Mouse (Mus musculus) heart, adult 2 months (tissue): ENCODE measurements around the gene Ccdc57.

Experiments
- CTCF ChIP-seq: fragments of 200-600 bp; IDR thresholded peaks from 2 replicates; pipeline ENCODE4 v1.8.1; 2022; ENCODE audit warnings: antibody characterized with exemption, mild to moderate bottlenecking, moderate library complexity
- POLR2A ChIP-seq: fragments of 200-500 bp; IDR thresholded peaks from 2 replicates; pipeline ENCODE4 v1.6.1; 2011; ENCODE audit warnings: mild to moderate bottlenecking, low read depth, low read length, control low read depth; ENCODE audit not compliant: insufficient read depth

DNA sequence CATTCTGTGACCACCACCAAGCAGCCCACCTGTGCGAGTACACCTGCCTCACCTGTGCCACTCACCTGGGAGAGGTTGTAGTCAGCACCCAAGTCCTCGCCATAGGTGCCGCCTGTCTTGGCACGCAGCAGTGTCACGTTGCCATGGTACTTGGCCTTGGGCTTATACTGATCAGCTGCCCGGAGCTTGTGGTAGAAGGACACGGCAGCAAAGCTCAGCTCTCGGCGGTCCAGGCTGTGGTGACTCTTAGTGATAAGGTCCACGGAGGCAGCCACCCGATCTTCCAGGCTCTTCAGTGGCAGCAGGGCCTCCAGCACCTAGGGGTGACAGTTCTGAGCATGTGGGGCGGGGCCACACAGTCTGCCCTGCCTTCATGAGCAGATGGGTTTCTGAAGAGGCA lies 124.7 kb downstream of the Ccdc57 start:
- TF ChIP-seq POLR2A, result no peak
- no peak for TF ChIP-seq CTCF
